Mouse (Mus musculus): ENCODE measurements around the gene Mroh3. TPM values are rescaled to one million over a fixed set of nuclear protein-coding genes. Genes with fewer than 3 reads are reported as not detected.

Mroh3 gene
- total RNA-seq, 2 experiments from 2014 or later: 1.0 to 1.2 TPM

- DNase-seq: no peak
- intact Hi-C loops (cut with DNase I): no loop called here
Observed at GRCm38 (mm10) chr1:136230201-136230600, 17.6 kb upstream of the Mroh3 start.

GRCm38 (mm10) chr1:136229040-136229373, 16.4 kb upstream of the Mroh3 start:
- peak; percentile 30 for DNase-seq
- intact Hi-C loops (cut with DNase I): no loop called here

- peak; percentile 36 for DNase-seq
- intact Hi-C loops (cut with DNase I): no loop called here
Observed at GRCm38 (mm10) chr1:136228328-136229039, 15.9 kb upstream of the Mroh3 start.

GRCm38 (mm10) chr1:136227870-136228269, 15.2 kb upstream of the Mroh3 start:
- intact Hi-C loops (cut with DNase I): no loop called here
- DNase-seq: peak; percentile 57

GRCm38 (mm10) chr1:136226626-136227025, 14.0 kb upstream of the Mroh3 start:
- intact Hi-C loops (cut with DNase I): no loop called here

GRCm38 (mm10) chr1:136225846-136226245, 13.2 kb upstream of the Mroh3 start:
- intact Hi-C loops (cut with DNase I): no loop called here
- DNase-seq: peak; percentile 43

More at GRCm38 (mm10) chr1:136226626-136227025, 14.0 kb upstream of the Mroh3 start:
- no peak for DNase-seq

GRCm38 (mm10) chr1:136223758-136224342, 11.2 kb upstream of the Mroh3 start:
- intact Hi-C loops (cut with DNase I): no loop called here
- DNase-seq: no peak

GRCm38 (mm10) chr1:136222386-136222785, 9.8 kb upstream of the Mroh3 start:
- intact Hi-C loops (cut with DNase I): no loop called here
- no peak for DNase-seq

GRCm38 (mm10) chr1:136220037-136220871, 7.6 kb upstream of the Mroh3 start:
- intact Hi-C loops (cut with DNase I): no loop called here
- no peak for DNase-seq

- intact Hi-C loops (cut with DNase I): no loop called here
- DNase-seq: no peak
Observed at GRCm38 (mm10) chr1:136214304-136214703, 1.7 kb upstream of the Mroh3 start.

- no peak for DNase-seq
- intact Hi-C loops (cut with DNase I): no loop called here
Observed at GRCm38 (mm10) chr1:136190033-136190432, 22.6 kb downstream of the Mroh3 start.

GRCm38 (mm10) chr1:136179511-136180001, 33.1 kb downstream of the Mroh3 start:
- DNase-seq: no peak
- intact Hi-C loops (cut with DNase I): loop anchor here (10.0 kb wide), 1 partner anchor 85 kb away; the partner anchor contains the start of gene Gpr25

- DNase-seq: no peak
- intact Hi-C loops (cut with DNase I): loop anchor here (10.0 kb wide), 1 partner anchor 86 kb away; the partner anchor contains the start of gene Gpr25
Observed at GRCm38 (mm10) chr1:136178741-136179140, 33.9 kb downstream of the Mroh3 start.

GRCm38 (mm10) chr1:136177085-136177484, 35.5 kb downstream of the Mroh3 start:
- no peak for DNase-seq
- intact Hi-C loops (cut with DNase I): loop anchor here (10.0 kb wide), 1 partner anchor 88 kb away; the partner anchor contains the start of gene Gpr25

- DNase-seq: peak; percentile 53
- intact Hi-C loops (cut with DNase I): loop anchor here (10.0 kb wide), 1 partner anchor 90 kb away; the partner anchor contains the start of gene Gpr25
Observed at GRCm38 (mm10) chr1:136175183-136175582, 37.4 kb downstream of the Mroh3 start.

- intact Hi-C loops (cut with DNase I): loop anchor here (5.0 to 10.0 kb wide), 2 partner anchors 91 to 283 kb away; partner anchors contain the start of gene Gpr25
- DNase-seq: peak; percentile 36
Observed at GRCm38 (mm10) chr1:136174101-136174606, 38.5 kb downstream of the Mroh3 start.

GRCm38 (mm10) chr1:136172696-136173095, 39.9 kb downstream of the Mroh3 start:
- no peak for DNase-seq
- intact Hi-C loops (cut with DNase I): loop anchor here (5.0 to 10.0 kb wide), 2 partner anchors 92 to 285 kb away; partner anchors contain the start of gene Gpr25

GRCm38 (mm10) chr1:136170109-136170508, 42.5 kb downstream of the Mroh3 start:
- intact Hi-C loops (cut with DNase I): loop anchor here (5.0 to 10.0 kb wide), 2 partner anchors 95 to 287 kb away; partner anchors contain the start of gene Gpr25
- peak; percentile 76 for DNase-seq

- DNase-seq: no peak
- intact Hi-C loops (cut with DNase I): no loop called here
Observed at GRCm38 (mm10) chr1:136167657-136168056, 45.0 kb downstream of the Mroh3 start.

GRCm38 (mm10) chr1:136165436-136165835, 47.2 kb downstream of the Mroh3 start:
- intact Hi-C loops (cut with DNase I): no loop called here
- no peak for DNase-seq
